Mouse (Mus musculus) limb, embryonic 10.5 days (tissue): ENCODE results near the gene Mrps9. TPM values are rescaled to one million over a fixed set of nuclear protein-coding genes. Genes with fewer than 3 reads are reported as not detected.
A peak's percentile ranks its signal among the peaks of the same experiment; 100 is the strongest.

Source experiments
- DNase-seq: peaks from one replicate; pipeline ENCODE4 v3.0.0-alpha.2; 2017; ENCODE audit warnings: low spot score
- H3K27ac ChIP-seq: fragments of 300-500 bp; sonication (generic); 2 replicates; pipeline ENCODE4 v1.5.1; 2016; ENCODE audit warnings: mild to moderate bottlenecking
- H3K27me3 ChIP-seq: fragments of 300-500 bp; sonication (generic); 2 replicates; pipeline ENCODE4 v1.6.1; 2016; ENCODE audit warnings: low read depth, mild to moderate bottlenecking; ENCODE audit not compliant: poor library complexity, severe bottlenecking
- H3K36me3 ChIP-seq: fragments of 300-500 bp; sonication (generic); 2 replicates; pipeline ENCODE4 v1.6.1; 2016; ENCODE audit warnings: mild to moderate bottlenecking, moderate library complexity
- H3K4me1 ChIP-seq: fragments of 300-500 bp; sonication (generic); 2 replicates; pipeline ENCODE4 v1.6.1; 2016
- H3K4me3 ChIP-seq: fragments of 300-500 bp; sonication (generic); 2 replicates; pipeline ENCODE4 v1.5.1; 2016; ENCODE audit warnings: mild to moderate bottlenecking, moderate library complexity
- H3K9me3 ChIP-seq: fragments of 300-500 bp; sonication (generic); replicated peaks from 2 replicates; pipeline ENCODE4 v1.6.1; 2016; ENCODE audit warnings: mild to moderate bottlenecking
- WGBS: fragments of 180-500 bp; shearing (Covaris S2); methylation state at CpG from one replicate; pipeline ENCODE4 v1.1.7; 2016; 5-methylcytosine and 5-hydroxymethylcytosine counted together
- polyA plus RNA-seq: library from polyadenylated mRNA; unstranded; fragments of >200 nt; fragmentation: Nextera tagmentation; extraction: Ambion mirVana; gene quantifications from 2 replicates; pipeline ENCODE4 v1.2.1, GENCODE M21; 2016

The Mrps9 gene
- polyA plus RNA-seq, result 57.6 and 60.8 TPM in 2 replicates

DNA sequence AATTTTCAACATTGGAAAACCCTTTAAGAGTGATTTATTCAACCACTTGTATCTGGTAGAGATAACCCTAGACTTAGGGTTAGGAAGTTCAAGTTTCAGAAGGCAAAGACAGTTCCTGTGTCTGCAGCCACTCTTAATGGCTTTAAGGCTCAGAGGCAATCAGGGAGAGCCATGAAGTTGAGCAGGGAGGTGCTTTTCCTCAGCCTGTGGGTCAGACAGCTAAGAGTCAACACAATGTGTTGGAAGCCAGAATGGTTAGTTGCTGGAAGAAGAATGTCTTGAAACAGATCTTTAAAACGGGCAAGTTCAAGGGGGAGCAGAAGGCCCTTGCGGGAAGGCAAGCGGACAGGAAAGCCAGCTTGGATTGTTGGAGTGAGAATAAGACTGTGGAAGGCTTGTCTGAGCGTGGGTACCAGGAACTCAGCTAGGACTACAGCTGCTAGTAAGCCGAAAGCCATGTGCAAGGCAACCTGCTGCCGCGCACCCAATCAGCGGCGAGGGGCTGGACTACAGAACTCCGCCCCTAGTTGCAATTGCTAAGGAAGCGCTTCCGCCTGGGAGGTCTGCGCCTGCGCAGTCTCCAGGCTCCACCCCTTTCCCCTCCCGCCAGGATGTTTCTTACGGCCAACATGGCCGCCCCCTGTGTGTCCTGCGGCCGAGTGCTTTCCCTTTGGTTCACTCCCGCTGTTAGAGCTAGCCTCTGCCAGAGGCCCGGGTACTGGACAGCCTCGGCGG, at the start of gene Mrps9:
Gene Mrps9, plus strand, starts transcription at position 571 of the 735 bp plus-strand sequence.
- Histone ChIP-seq H3K9me3 (no peaks in the 10 kb centered on the region), H3K36me3 (no peaks in the 10 kb centered on the region), H3K4me1 (peaks cover 14% of the 10 kb centered on the region), H3K4me3 (peak within 1 kb of the TSS; percentile 93), H3K27me3 (no peaks in the 10 kb centered on the region), H3K27ac (peak within 1 kb of the TSS; percentile 89)
- under 1% methylated on average over 23 of the region's 23 CpGs for WGBS
- DNase-seq, result peak; percentile 96

DNA sequence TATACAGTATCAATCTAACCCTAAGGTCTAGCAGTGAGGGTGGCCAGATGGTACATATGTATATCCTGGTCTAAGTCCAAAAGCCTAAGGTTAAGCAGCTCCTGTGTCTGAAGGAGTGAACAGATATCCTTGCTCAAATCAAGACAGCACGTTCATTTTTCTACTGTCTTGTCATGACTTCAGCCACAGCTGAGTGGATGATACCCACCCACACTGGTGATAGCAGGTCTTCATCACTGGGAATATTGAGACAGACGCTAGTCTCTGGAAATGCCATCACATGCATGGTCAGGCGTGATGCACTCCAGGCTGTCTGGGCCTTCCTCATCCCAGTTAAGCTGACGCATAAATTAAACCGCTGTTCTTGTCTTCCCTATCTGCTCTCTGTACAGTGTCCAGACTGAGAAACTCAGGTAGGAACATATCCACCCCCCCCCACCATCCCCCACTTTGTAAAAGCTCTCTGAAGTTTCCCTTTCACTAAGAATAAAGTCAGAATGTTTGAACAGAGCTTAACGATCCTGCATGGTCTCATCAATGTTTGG, 37.7 kb upstream of the Mrps9 start:
- Histone ChIP-seq H3K9me3 (no peaks in the 10 kb centered on the region), H3K4me3 (no peak overlapping the region), H3K36me3 (no peaks in the 10 kb centered on the region), H3K4me1 (peaks cover 8% of the 10 kb centered on the region; the same call in 1 of the 2 replicates), H3K27ac (no peak overlapping the region), H3K27me3 (no peaks in the 10 kb centered on the region)
- no peak for DNase-seq
- WGBS, result 91% methylated on average over 6 of the region's 6 CpGs

DNA sequence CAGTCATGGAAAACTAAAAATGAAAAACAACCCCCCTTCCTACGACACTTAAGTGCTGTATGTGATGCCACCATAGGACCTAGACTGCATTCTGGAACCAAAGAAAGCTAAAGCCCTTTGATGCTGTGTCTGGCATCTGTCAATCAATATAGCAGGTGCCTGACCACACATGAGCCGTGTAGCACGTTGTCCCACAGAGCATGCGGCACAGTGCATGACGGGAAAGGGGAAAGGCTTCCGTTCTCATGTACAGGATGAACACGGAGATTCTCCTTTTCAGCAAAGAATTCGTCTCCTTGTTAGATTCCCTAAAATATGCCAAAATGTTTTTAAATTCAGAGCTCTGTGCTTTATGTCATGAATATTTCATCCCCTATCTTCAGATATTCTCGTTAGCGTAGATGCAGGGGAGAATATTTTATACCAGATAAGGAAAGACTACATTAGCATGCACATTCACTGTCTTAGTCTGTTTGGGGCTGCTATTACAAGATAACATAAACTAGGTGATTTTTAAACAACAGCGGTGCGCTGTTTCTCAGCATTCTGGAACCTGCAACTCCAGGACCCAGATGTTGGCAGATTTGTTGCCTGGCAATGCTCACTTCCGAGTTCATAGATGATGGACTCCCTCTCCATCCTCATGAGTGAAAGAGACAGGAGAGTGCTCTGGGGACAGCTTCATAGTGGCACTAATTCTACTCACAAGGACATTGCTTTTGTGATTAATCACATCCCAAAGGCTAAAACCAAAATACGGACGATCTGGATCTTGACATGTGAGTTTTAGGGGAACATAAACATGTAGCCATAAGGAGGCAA, 36.0 kb upstream of the Mrps9 start:
- H3K4me3 ChIP-seq, result no peak overlapping the region
- DNase-seq, result no peak
- H3K9me3 ChIP-seq, result no peaks in the 10 kb centered on the region
- no peaks in the 10 kb centered on the region for H3K36me3 ChIP-seq
- WGBS, result 91% methylated on average over 15 of the region's 15 CpGs
- no peaks in the 10 kb centered on the region for H3K27me3 ChIP-seq
- H3K27ac ChIP-seq, result no peak overlapping the region
- H3K4me1 ChIP-seq, result peaks cover 8% of the 10 kb centered on the region; the same call in 1 of the 2 replicates

DNA sequence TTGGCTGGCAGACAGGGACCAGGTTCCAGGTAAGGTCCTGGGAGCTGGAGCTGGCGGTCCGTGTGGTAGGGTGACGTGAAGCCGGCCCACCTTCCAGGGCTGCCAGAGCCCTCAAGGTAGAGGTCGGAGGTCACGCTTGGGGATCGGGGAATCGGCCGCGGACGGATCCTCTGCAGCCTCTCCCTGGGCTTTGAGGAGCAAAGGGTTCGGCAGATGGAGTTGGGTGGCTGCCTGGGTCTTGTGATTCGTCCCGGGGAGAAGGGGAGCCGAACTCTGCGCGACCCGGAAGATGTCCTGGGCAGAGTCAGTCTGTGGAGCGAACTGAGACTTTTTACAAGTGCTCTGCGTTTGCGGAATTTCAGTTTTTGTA, 350 bp downstream of the Mrps9 start:
- Histone ChIP-seq H3K27ac (peak overlapping the region; percentile 89), H3K4me3 (peak overlapping the region; percentile 93), H3K27me3 (no peaks in the 10 kb centered on the region), H3K9me3 (no peaks in the 10 kb centered on the region), H3K4me1 (peaks cover 14% of the 10 kb centered on the region), H3K36me3 (no peaks in the 10 kb centered on the region)
- under 1% methylated on average over 21 of the region's 21 CpGs for WGBS
- DNase-seq, result no peak

DNA sequence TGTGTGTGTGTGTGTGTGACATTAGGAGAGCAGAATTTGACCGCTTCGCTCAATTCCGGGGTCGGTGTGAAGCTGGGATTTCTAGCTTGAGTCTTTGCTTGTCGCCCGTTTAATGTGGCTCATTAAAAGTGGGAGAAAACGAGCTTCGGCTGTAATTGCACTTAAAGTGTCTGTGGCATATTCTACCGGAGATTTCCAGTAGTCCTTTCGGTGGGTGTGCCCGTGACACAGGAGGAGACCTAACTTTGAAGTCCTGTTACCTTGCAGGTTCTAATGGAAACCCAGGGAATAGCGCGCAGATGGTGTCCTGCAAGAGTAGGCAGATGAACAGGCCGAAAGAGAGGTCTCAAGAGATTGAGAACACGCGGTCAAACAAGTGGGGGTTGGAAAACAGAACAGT, 777 bp downstream of the Mrps9 start:
- H3K4me1 ChIP-seq, result peaks cover 14% of the 10 kb centered on the region
- H3K9me3 ChIP-seq, result no peaks in the 10 kb centered on the region
- WGBS, result 4% methylated on average over 16 of the region's 16 CpGs
- DNase-seq, result no peak
- no peaks in the 10 kb centered on the region for H3K36me3 ChIP-seq
- H3K4me3 ChIP-seq, result peak overlapping the region; percentile 93
- no peaks in the 10 kb centered on the region for H3K27me3 ChIP-seq
- H3K27ac ChIP-seq, result peak overlapping the region; percentile 89

DNA sequence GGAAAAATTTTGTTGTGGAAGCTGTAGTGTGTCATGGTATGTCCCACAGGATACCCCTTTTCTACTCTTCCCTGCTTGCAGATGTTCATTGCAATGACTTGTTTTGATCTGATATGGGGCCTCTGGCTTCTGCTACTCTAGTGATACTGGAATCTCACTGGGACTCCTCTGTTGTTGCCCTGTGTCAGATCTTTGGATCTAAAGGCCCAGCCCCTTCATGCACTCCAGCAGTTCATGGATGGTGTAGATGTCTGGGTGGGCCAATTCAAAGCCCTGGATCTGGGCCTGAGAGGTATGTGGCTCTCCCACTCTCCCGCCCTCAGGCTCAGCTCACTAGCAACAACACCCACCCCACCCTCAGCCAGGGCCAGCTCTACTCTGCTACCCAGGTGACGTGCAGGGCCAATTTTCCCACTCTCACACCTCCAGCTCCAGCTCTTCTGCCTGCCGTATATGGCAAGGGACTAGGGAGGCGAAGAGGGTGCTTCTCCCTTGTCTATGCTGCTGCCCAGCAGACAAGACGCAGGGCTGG, 13.8 kb downstream of the Mrps9 start:
- H3K4me1 ChIP-seq, result no peaks in the 10 kb centered on the region
- H3K36me3 ChIP-seq, result peaks cover 43% of the 10 kb centered on the region
- DNase-seq, result no peak
- no peaks in the 10 kb centered on the region for H3K27me3 ChIP-seq
- H3K27ac ChIP-seq, result no peak overlapping the region
- WGBS, result 90% methylated on average over 5 of the region's 5 CpGs
- no peaks in the 10 kb centered on the region for H3K9me3 ChIP-seq
- no peak overlapping the region for H3K4me3 ChIP-seq

DNA sequence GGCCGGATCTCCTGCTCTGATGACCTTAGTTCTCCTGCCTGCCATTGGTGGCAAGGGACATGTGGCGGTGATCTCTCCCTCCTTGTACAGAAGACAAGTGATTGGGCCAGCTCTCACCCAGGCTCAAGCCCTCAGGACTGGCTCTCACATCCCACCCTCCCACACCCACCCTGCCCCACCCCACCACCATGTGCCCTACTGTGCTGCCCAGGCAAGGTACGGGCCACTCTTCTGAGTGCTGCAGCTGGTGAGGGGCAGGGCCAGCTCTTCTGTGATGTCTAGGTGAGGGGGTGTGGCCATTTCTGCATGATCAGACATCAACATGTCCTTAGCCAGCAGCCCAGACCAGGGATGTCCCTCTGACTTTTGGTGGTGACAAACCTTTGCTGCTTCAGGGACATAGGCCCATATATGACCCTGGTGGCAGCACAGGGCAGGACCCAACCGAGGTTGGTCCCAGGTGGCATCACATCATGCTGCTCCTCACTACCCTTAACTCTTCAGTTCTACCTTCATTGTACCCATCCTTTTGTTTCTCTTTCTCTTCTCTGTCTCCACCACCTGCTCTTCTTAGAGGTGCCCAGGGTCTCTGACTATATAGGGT, 14.4 kb downstream of the Mrps9 start:
- no peaks in the 10 kb centered on the region for H3K9me3 ChIP-seq
- WGBS, result 97% methylated on average over 4 of the region's 4 CpGs
- peaks cover 43% of the 10 kb centered on the region for H3K36me3 ChIP-seq
- no peaks in the 10 kb centered on the region for H3K4me1 ChIP-seq
- no peak for DNase-seq
- no peak overlapping the region for H3K4me3 ChIP-seq
- H3K27ac ChIP-seq, result no peak overlapping the region
- no peaks in the 10 kb centered on the region for H3K27me3 ChIP-seq

DNA sequence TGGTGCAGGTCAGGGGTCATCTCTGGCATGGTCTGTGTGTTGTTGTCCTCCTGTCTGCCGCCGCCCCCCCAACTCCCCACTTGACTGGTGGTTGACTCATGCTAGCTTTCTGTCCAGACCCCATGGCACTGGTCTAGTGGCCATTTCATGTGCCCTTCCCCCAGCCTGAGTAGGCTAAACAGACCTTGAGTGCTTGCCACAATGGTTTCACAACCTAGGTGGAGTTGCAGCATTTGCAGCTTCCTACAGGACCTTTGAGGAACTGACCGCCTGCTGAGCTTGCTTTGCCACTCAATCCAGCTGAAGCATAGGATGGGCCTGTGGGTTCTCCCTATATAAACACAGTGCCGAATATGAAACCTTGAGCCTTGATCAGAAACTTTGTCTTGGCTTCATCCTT, 15.0 kb downstream of the Mrps9 start:
- 98% methylated on average over 4 of the region's 4 CpGs for WGBS
- Histone ChIP-seq H3K27ac (no peak overlapping the region), H3K4me1 (no peaks in the 10 kb centered on the region), H3K9me3 (no peaks in the 10 kb centered on the region), H3K4me3 (no peak overlapping the region), H3K27me3 (no peaks in the 10 kb centered on the region), H3K36me3 (peaks cover 43% of the 10 kb centered on the region)
- DNase-seq, result no peak

DNA sequence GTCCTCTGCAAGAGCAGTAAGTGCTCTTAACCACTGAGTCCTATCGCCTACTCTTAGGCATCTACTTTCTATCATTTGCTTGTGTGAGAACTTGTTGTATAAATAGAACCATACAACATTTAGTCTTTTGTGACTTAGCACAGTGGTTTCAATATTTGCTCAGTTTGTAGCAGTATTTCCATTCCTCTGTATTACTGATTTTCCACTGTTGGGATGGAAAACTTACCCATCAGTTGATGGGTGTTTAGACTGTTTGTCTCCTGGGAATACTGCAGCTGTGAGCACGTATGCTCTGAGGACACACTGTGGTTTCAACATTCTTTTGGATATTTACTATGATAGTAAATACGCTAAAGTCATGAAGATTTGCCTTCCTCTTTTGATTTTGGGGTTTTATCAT, 16.2 kb downstream of the Mrps9 start:
- Histone ChIP-seq H3K9me3 (no peaks in the 10 kb centered on the region), H3K36me3 (peaks cover 43% of the 10 kb centered on the region), H3K4me3 (no peak overlapping the region), H3K27me3 (no peaks in the 10 kb centered on the region), H3K4me1 (no peaks in the 10 kb centered on the region), H3K27ac (no peak overlapping the region)
- DNase-seq, result no peak
- WGBS, result 94% methylated on average over 3 of the region's 3 CpGs

DNA sequence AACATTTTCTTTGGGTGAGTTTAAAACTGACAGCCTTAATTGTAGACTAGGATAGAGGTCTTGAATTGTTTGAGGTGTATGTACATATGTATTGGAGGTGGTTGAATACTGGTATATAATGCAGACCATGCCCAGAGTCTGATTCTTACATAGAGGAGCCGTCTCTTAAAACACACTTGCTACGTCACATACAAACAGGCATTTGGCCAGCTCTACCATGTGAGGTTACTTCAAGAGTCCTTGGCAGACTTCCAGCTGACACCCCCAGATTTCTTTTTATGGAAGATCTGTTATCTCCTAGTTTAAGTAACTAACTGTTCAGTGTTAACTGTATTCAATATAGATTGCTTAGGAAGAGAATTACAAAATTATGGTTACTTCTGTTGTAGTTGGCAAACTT, 23.1 kb downstream of the Mrps9 start:
- H3K27ac ChIP-seq, result no peak overlapping the region
- H3K4me3 ChIP-seq, result no peak overlapping the region
- 0 out of 2 replicates have a peak, but pooled peaks cover 3% of the 10 kb centered on the region for H3K4me1 ChIP-seq
- no peaks in the 10 kb centered on the region for H3K9me3 ChIP-seq
- H3K27me3 ChIP-seq, result no peaks in the 10 kb centered on the region
- 91% methylated on average over 2 of the region's 2 CpGs for WGBS
- no peak for DNase-seq
- peaks cover 3% of the 10 kb centered on the region; the same call in 1 of the 2 replicates for H3K36me3 ChIP-seq

DNA sequence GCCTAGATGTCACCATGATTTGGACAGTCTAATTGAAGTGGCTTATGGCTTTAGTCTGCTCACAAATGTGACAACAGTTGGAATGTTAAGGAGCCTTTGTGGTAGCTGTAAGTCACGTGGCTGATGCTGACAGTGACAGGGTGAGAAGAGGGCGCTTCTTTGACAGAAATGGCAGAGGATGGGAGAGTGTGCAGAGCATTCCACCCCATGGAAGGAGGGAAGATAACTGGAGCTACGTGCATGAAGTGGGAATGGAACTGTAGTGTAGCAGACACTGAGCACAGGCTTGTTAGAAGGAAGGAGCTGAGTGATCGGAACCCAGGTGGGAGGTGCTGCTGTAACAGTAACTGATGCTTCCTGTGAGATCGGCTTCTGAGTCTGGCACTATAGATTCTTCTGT, 24.2 kb downstream of the Mrps9 start:
- WGBS, result 89% methylated on average over 5 of the region's 5 CpGs
- DNase-seq, result no peak
- Histone ChIP-seq H3K9me3 (no peaks in the 10 kb centered on the region), H3K27me3 (no peaks in the 10 kb centered on the region), H3K27ac (no peak overlapping the region), H3K4me3 (no peak overlapping the region), H3K4me1 (0 out of 2 replicates have a peak, but pooled peaks cover 3% of the 10 kb centered on the region), H3K36me3 (peaks cover 3% of the 10 kb centered on the region; the same call in 1 of the 2 replicates)

DNA sequence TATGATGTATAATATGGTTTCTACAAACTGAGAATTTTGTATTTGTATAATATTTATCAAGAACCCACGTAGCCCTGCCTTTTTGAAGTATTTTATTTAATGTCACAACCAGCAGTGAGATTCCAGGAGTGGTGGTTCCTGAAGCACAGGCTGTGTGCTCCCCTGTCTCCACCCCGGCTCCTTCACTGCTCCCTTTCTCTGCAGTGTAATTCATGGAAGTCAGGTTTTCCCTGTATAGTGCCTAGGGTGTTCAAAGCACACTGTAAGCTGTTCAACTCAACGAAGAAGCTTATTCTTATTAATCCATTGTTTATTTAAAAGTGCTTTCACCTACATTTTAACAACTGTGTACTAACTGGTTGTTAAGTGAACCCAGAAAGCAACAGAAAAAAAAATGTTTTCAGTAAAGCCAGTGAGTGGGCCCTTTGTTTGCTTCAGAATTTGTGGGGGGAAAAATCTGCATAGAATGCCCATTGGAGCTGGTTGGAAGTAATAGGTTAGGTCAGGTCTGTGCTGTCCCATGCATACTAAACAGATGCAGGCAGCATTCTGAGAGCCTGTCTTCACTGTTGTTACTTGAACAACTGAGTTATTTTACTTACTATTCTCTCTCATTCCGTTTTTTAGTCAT, 25.5 kb downstream of the Mrps9 start:
- Histone ChIP-seq H3K4me1 (0 out of 2 replicates have a peak, but pooled peaks cover 3% of the 10 kb centered on the region), H3K9me3 (no peaks in the 10 kb centered on the region), H3K27ac (no peak overlapping the region), H3K4me3 (no peak overlapping the region), H3K36me3 (peaks cover 3% of the 10 kb centered on the region; the same call in 1 of the 2 replicates), H3K27me3 (no peaks in the 10 kb centered on the region)
- DNase-seq, result no peak
- WGBS, result 90% methylated on average over 4 of the region's 4 CpGs
